Mouse (Mus musculus): Measurements from ENCODE around the gene Clip4. TPM values are rescaled to one million over a fixed set of nuclear protein-coding genes. Genes with fewer than 3 reads are reported as not detected.
"Not testable (repeated sequence)": the region's sequence is repeated elsewhere in the genome, so short reads cannot be mapped to it uniquely, and the experiment has no call there.

Gene Clip4
- 10 to 100 TPM; 71.9 to 74.0 TPM for total RNA-seq (2021)
- long read RNA-seq, experiment 1, partial matches to known transcripts, result 3 of 38 reads
- long read RNA-seq, experiment 1, other reads (novel, unspliced or antisense), result 35 of 38 reads
- long read RNA-seq, experiment 2, partial matches to known transcripts, result 4 of 35 reads
- long read RNA-seq, experiment 2, other reads (novel, unspliced or antisense), result 31 of 35 reads

GRCm38 (mm10) chr17:71768173-71768572 is at the start of gene Clip4:
Gene Clip4 (plus strand): TSS chr17:71768473.
- H3K4me3 ChIP-seq; H3K27ac ChIP-seq; intact Hi-C loops (cut with DNase I); DNase-seq (ENCODE audit: extremely low spot score in 1 of 2, low spot score in 2 of 2): not testable (repeated sequence)

- H3K27ac ChIP-seq, result no peak overlapping the region
- no peak for TF ChIP-seq CTCF (IDR thresholded peaks at IDR 0.05)
- intact Hi-C loops (cut with DNase I), result no loop called here
- DNase-seq (ENCODE audit: extremely low spot score in 1 of 2, low spot score in 2 of 2), result no peak
- no peak overlapping the region for H3K4me3 ChIP-seq
Observed at GRCm38 (mm10) chr17:71720434-71720833, 47.8 kb upstream of the Clip4 start.

GRCm38 (mm10) chr17:71721019-71721418 is 47.3 kb upstream of the Clip4 start:
- H3K27ac ChIP-seq, result no peak overlapping the region
- no peak for DNase-seq (ENCODE audit: extremely low spot score in 1 of 2, low spot score in 2 of 2)
- no peak for TF ChIP-seq CTCF (IDR thresholded peaks at IDR 0.05)
- intact Hi-C loops (cut with DNase I), result no loop called here
- no peak overlapping the region for H3K4me3 ChIP-seq

GRCm38 (mm10) chr17:71730655-71731054 is 37.6 kb upstream of the Clip4 start:
- intact Hi-C loops (cut with DNase I), result no loop called here
- TF ChIP-seq CTCF (IDR thresholded peaks at IDR 0.05), result no peak
- H3K27ac ChIP-seq, result no peak overlapping the region
- H3K4me3 ChIP-seq, result no peak overlapping the region
- no peak for DNase-seq (ENCODE audit: extremely low spot score in 1 of 2, low spot score in 2 of 2)

GRCm38 (mm10) chr17:71736442-71736841 is 31.8 kb upstream of the Clip4 start:
- no peak for DNase-seq (ENCODE audit: extremely low spot score in 1 of 2, low spot score in 2 of 2)
- no peak for TF ChIP-seq CTCF (IDR thresholded peaks at IDR 0.05)
- H3K27ac ChIP-seq, result no peak overlapping the region
- intact Hi-C loops (cut with DNase I), result no loop called here
- H3K4me3 ChIP-seq, result no peak overlapping the region

DNA sequence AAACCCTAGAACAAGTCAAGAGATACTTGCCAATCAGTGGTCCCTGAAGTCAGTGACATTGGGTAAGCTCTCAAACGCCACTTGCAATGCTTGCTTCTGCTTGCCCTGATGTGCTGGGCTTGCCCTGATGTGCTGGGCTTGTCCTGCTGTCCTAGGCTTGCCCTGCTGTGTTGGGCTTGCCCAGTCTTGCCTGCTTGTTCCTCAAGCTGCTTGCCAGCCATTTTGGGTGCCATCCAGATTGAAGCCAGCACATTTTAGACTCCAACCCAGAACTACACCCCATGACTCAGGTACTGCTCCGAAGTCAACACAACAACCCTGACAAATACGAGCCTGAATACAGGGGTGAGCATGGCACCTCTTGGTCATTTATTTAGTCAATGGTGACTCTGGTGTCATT is 26.1 kb upstream of the Clip4 start:
- intact Hi-C loops (cut with DNase I), result loop anchor here (2.0 kb wide), 1 partner anchor 39 kb away; no protein-coding TSS in a partner anchor
- H3K27ac ChIP-seq, result no peak overlapping the region

DNA sequence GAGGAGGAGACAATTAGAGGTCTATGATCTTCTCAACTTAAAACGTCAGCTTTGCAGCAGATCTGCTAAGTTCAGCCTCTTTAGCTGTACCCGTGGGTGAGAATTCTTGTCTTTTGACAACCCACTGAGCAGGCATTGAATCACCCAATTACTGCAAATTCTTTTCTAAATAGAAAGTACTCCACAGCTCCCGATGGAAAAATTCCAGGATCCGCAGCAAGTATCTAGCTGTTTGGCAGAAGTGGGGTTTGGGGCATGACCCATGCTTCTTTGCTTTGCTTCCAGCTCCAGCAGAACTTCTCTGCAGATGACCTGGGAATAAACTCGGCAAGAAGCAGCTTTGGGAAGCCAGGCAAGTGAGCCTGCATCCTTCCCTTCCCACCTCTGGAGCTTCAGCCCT is 25.3 kb upstream of the Clip4 start:
- peak in 1 of 2 experiments; percentile 47 for DNase-seq (ENCODE audit: extremely low spot score in 1 of 2, low spot score in 2 of 2)
- intact Hi-C loops (cut with DNase I), result loop anchor here (2.0 kb wide), 1 partner anchor 38 kb away; no protein-coding TSS in a partner anchor
- no peak for TF ChIP-seq CTCF (IDR thresholded peaks at IDR 0.05)
- Histone ChIP-seq H3K4me3 (no peak overlapping the region), H3K27ac (peak overlapping the region; percentile 44; the same call in 1 of the 2 replicates)

More for the DNA sequence above, 26.1 kb upstream of the Clip4 start:
- TF ChIP-seq CTCF (IDR thresholded peaks at IDR 0.05), result no peak
- no peak for DNase-seq (ENCODE audit: extremely low spot score in 1 of 2, low spot score in 2 of 2)
- no peak overlapping the region for H3K4me3 ChIP-seq

DNA sequence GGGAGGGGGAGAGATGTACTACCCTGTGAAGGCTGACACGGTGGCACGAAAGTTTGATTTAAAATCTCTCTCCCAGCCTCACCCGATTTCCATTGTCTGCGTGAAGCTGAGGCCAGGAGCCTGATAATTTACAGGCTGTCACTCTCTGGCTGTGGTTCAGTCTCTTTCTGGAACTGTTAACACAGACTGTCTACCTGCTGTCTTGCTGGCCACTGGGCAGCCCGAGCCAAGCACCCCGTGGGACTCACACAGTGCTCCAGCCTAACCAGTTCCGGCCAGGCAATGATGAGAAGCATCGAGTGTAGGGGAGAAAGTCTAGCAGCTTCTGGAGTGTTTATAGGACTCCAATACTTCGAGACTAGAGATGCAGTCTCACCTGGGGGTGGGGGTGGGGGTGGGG is 22.2 kb upstream of the Clip4 start:
- no peak overlapping the region for H3K27ac ChIP-seq
- no peak for DNase-seq (ENCODE audit: extremely low spot score in 1 of 2, low spot score in 2 of 2)
- H3K4me3 ChIP-seq, result no peak overlapping the region
- no peak for TF ChIP-seq CTCF (IDR thresholded peaks at IDR 0.05)
- intact Hi-C loops (cut with DNase I), result no loop called here

DNA sequence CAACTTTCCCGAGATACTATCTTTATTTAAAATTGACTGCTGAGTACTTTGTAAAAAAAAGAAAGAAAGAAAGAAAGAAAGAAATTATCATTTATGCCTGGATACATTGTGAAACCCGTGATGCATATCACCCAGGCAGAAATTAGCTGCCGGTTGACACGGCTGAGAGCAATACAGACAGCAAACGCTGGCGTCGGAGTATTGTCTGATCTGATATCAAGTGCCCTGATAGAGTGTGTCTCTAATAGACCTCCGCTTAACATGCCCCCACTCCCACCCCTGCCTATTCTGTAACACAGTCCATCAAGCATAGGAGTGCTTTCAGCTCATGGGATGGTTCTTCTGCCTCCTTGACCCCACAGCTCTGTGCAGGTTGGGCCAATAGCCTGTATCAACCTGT is 20.7 kb upstream of the Clip4 start:
- no peak for DNase-seq (ENCODE audit: extremely low spot score in 1 of 2, low spot score in 2 of 2)
- Histone ChIP-seq H3K4me3 (no peak overlapping the region), H3K27ac (no peak overlapping the region)
- no peak for TF ChIP-seq CTCF (IDR thresholded peaks at IDR 0.05)
- intact Hi-C loops (cut with DNase I), result no loop called here

GRCm38 (mm10) chr17:71749616-71750168 is 18.6 kb upstream of the Clip4 start:
- no peak for DNase-seq (ENCODE audit: extremely low spot score in 1 of 2, low spot score in 2 of 2)
- intact Hi-C loops (cut with DNase I), result no loop called here
- Histone ChIP-seq H3K4me3 (no peak overlapping the region), H3K27ac (no peak overlapping the region)
- no peak for TF ChIP-seq CTCF (IDR thresholded peaks at IDR 0.05)

DNA sequence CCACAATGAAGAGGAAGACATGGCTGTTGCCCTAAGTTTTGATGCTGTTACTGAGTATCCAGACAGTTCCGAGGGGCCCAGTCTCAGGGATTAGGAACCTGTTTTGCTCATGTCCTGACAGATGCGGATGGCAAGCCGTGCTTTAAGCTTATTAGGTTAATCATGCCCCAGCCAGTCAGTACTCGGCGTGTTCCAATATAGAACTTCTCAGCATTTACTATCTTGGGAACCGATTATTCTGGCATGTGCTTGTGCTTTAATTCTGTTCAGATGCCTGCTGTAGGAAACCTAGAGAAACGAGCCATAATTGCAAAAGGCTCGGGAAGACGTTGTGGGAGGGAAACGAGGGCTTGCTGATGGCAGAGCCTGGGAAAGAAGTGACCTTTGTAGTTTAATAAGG is 15.4 kb upstream of the Clip4 start, which contains the start of gene Pcare:
Gene Pcare (minus strand): TSS at position 64 of the 400 bp plus-strand sequence.
- intact Hi-C loops (cut with DNase I), result no loop called here

GRCm38 (mm10) chr17:71760536-71760935 is 7.7 kb upstream of the Clip4 start:
- H3K4me3 ChIP-seq, result no peak overlapping the region
- no peak overlapping the region for H3K27ac ChIP-seq
- TF ChIP-seq CTCF (IDR thresholded peaks at IDR 0.05), result no peak
- no peak for DNase-seq (ENCODE audit: extremely low spot score in 1 of 2, low spot score in 2 of 2)
- intact Hi-C loops (cut with DNase I), result no loop called here

More for the DNA sequence above, 15.4 kb upstream of the Clip4 start, which contains the start of gene Pcare:
- Histone ChIP-seq H3K27ac (no peak within 1 kb of the TSS), H3K4me3 (no peak within 1 kb of the TSS)
- no peak for DNase-seq (ENCODE audit: extremely low spot score in 1 of 2, low spot score in 2 of 2)
- no peak for TF ChIP-seq CTCF (IDR thresholded peaks at IDR 0.05)

GRCm38 (mm10) chr17:71769564-71769963 is 1.3 kb downstream of the Clip4 start:
- intact Hi-C loops (cut with DNase I), result no loop called here
- no peak for DNase-seq (ENCODE audit: extremely low spot score in 1 of 2, low spot score in 2 of 2)
- Histone ChIP-seq H3K27ac (no peak overlapping the region), H3K4me3 (no peak overlapping the region)
- TF ChIP-seq CTCF (IDR thresholded peaks at IDR 0.05), result no peak

Measured in left cerebral cortex, adult 2 months (tissue).